Comparison of ENCODE assay signal across 16 mouse cellular contexts in the genomic region with DNA sequence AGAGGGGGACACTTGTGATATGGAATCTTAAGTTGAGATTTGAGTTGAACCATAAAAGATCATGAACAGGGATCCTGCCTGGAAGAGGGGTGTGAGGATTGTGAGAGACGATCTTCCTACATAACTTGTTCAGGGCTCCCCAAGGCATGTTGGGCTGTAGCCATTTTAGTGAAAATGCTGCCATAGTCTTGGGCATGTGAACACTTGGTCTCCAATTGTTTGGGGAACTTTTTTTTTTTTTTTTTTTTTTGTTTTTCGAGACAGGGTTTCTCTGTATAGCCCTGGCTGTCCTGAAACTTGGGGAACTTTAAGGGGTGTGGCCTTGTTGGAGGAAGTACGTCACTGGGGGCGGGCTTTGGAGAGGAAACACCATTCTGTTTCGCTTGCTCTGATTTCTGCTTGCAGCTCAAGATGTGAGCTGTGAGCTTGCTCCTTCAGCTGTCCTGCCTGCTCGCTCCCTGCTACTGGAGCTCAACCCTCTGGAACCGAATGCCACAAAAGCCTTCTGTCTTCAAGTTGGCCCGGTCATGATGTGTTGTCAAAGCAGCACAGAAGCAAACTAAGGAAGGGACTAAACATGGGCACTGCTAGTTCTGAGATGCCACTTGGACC.
A peak's percentile ranks its signal among the peaks of the same experiment; 100 is the strongest.
DNase-seq lines count a peak whose midpoint lies in the region; ATAC-seq and TF ChIP-seq lines count a peak whose summit lies in the region.
"Had no signal": no experiment of that assay in that cellular context is flagged by ENCODE, and none has a peak within 500 bp of the region (broad histone marks: within the 10 kb centered on the region; RNA-seq: fewer than 3 reads in every experiment).

No protein-coding gene starts in this region.

- no peaks in the 10 kb centered on the region; the same call in 1 of the 2 replicates for H3K36me3 ChIP-seq in hindbrain, embryonic 13.5 days
- H3K36me3 ChIP-seq in hindbrain, embryonic 14.5 days (replicated peaks; ENCODE audit: control insufficient read depth, insufficient read depth): no peaks in the 10 kb centered on the region
- H3K36me3 ChIP-seq in E14TG2a.4 (ENCODE audit: insufficient read depth, low read length): no peaks in the 10 kb centered on the region
- H3K36me3 ChIP-seq: embryonic facial prominence, embryonic 12.5 days; liver, embryonic 13.5 days had no signal

- H3K27ac ChIP-seq in hindbrain, embryonic 13.5 days: peak overlapping the region; percentile 48; the same call in 1 of the 2 replicates
- no peak overlapping the region for H3K27ac ChIP-seq in hindbrain, embryonic 14.5 days
- H3K27ac ChIP-seq: embryonic facial prominence, embryonic 12.5 days; left cerebral cortex, adult 2 months; liver, embryonic 13.5 days had no signal

- peaks cover 28% of the 10 kb centered on the region for H3K4me1 ChIP-seq in hindbrain, embryonic 13.5 days (replicated peaks)
- H3K4me1 ChIP-seq in hindbrain, embryonic 14.5 days (replicated peaks; ENCODE audit: control insufficient read depth, insufficient read depth, low read length): no peaks in the 10 kb centered on the region
- H3K4me1 ChIP-seq in E14TG2a.4 (replicated peaks; ENCODE audit: low read depth, low read length): peaks cover 52% of the 10 kb centered on the region
- H3K4me1 ChIP-seq: embryonic facial prominence, embryonic 12.5 days; liver, embryonic 13.5 days had no signal

- H3K9ac ChIP-seq in hindbrain, embryonic 13.5 days: no peak overlapping the region
- H3K9ac ChIP-seq in hindbrain, embryonic 14.5 days: no peak overlapping the region
- H3K9ac ChIP-seq: embryonic facial prominence, embryonic 12.5 days; liver, embryonic 13.5 days had no signal

- no peaks in the 10 kb centered on the region for H3K27me3 ChIP-seq in hindbrain, embryonic 13.5 days
- no peaks in the 10 kb centered on the region for H3K27me3 ChIP-seq in hindbrain, embryonic 14.5 days (ENCODE audit: control insufficient read depth, insufficient read depth, low read length)
- H3K27me3 ChIP-seq in E14TG2a.4 (ENCODE audit: insufficient read depth, low read length): peaks cover 6% of the 10 kb centered on the region; the same call in 1 of the 2 replicates
- H3K27me3 ChIP-seq: embryonic facial prominence, embryonic 12.5 days; liver, embryonic 13.5 days had no signal

- no peak overlapping the region for H3K4me3 ChIP-seq in hindbrain, embryonic 13.5 days
- H3K4me3 ChIP-seq in hindbrain, embryonic 14.5 days (replicated peaks; ENCODE audit: low read length): no peak overlapping the region
- peak overlapping the region; percentile 67 for H3K4me3 ChIP-seq in E14TG2a.4 (replicated peaks; ENCODE audit: low read length)
- H3K4me3 ChIP-seq: embryonic facial prominence, embryonic 12.5 days; left cerebral cortex, adult 2 months; liver, embryonic 13.5 days had no signal

- ATAC-seq in hindbrain, embryonic 13.5 days (ENCODE audit: low FRiP score): no peak
- ATAC-seq in hindbrain, embryonic 14.5 days (ENCODE audit: low FRiP score): no peak
- ATAC-seq: CD4-positive, CD25-positive, alpha-beta regulatory T cell, adult 4 months; forebrain, embryonic 16.5 days; intestine, postnatal 0 days had no signal

- intact Hi-C loops in heart, postnatal 36 days (cut with DNase I): no loop called here

- H3K4me2 ChIP-seq in hindbrain, embryonic 13.5 days: no peak overlapping the region
- H3K4me2 ChIP-seq in hindbrain, embryonic 14.5 days (replicated peaks): no peak overlapping the region
- H3K4me2 ChIP-seq: embryonic facial prominence, embryonic 12.5 days; liver, embryonic 13.5 days had no signal

- no peak for TF ChIP-seq CTCF in E14TG2a.4 (conservative IDR thresholded peaks at IDR 0.05; ENCODE audit: low read length)

- WGBS in hindbrain, embryonic 13.5 days: 81% methylated on average over 8 of the region's 8 CpGs
- WGBS in hindbrain, embryonic 14.5 days: 74% methylated on average over 8 of the region's 8 CpGs

- no peaks in the 10 kb centered on the region for H3K9me3 ChIP-seq in hindbrain, embryonic 13.5 days
- no peaks in the 10 kb centered on the region for H3K9me3 ChIP-seq in hindbrain, embryonic 14.5 days (ENCODE audit: control insufficient read depth, low read length)
- H3K9me3 ChIP-seq in E14TG2a.4 (ENCODE audit: low read length): peaks cover 7% of the 10 kb centered on the region; the same call in 1 of the 2 replicates
- H3K9me3 ChIP-seq: embryonic facial prominence, embryonic 12.5 days; liver, embryonic 13.5 days had no signal

- no peak for DNase-seq in hindbrain, embryonic 14.5 days (ENCODE audit: low spot score)
- DNase-seq in embryo, embryonic 10.5 days (ENCODE audit: low spot score): peak; percentile 38
- DNase-seq in mesoderm, embryonic 11.5 days (ENCODE audit: low read depth, low spot score): peak; percentile 33
- no peak for DNase-seq in lung, adult 18-20 months
- no peak for DNase-seq in frontal cortex, postnatal 36 days (ENCODE audit: low spot score in 2 of 2)
- no peak for DNase-seq in heart, postnatal 36 days
- DNase-seq: cerebellum, adult 2 months; liver, embryonic 13.5 days; lung, postnatal 4 days had no signal

Comparison
In these comparisons a context has a peak if more than half of its experiments do, and no peak if none do; other contexts are left out.
1. DNase-seq: peak in embryo, embryonic 10.5 days (single experiment) and mesoderm, embryonic 11.5 days (single experiment); none in hindbrain, embryonic 14.5 days (single experiment), lung, adult 18-20 months (0 of 2), frontal cortex, postnatal 36 days (0 of 2) and heart, postnatal 36 days (0 of 2).